Mouse (Mus musculus) Patski (cell line): Measurements from ENCODE around the gene Lbh. TPM values are rescaled to one million over a fixed set of nuclear protein-coding genes. Genes with fewer than 3 reads are reported as not detected.
A peak's percentile ranks its signal among the peaks of the same experiment; 100 is the strongest.

Experiments
- ATAC-seq: fragments of 100-300 bp; one replicate; pipeline ENCODE4 v1.8.0; 2021
- CTCF ChIA-PET: fragments of 350-600 bp; sonication (Branson Sonifier 250); formaldehyde crosslinking; loops from one replicate; lab custom pipeline; 2022; ENCODE audit warnings: inconsistent platforms; lab: Charles Lee
- POLR2A ChIA-PET: fragments of 350-600 bp; sonication (Branson Sonifier 250); formaldehyde crosslinking; loops from one replicate; lab custom pipeline; 2022; ENCODE audit warnings: antibody characterized with exemption, inconsistent platforms; lab: Charles Lee
- DNase-seq: peaks from one replicate; pipeline ENCODE4 v3.0.0-alpha.2; 2011; ENCODE audit warnings: low read depth, low spot score
- H3K27me3 ChIP-seq: fragments of 371-371 bp; one replicate; pipeline ENCODE4 v1.5.1; 2021
- CTCF ChIP-seq: fragments of 100-300 bp; IDR thresholded peaks from one replicate; pipeline ENCODE4 v1.5.1; 2021
- in situ Hi-C: fragments of 300-500 bp; cut with MboI; formaldehyde crosslinking; loops from 3 replicates; pipeline ENCODE4 v1.11.1; 2018; ENCODE audit warnings: low pct_unique_long_range_greater_than_20kb, mixed read lengths
- polyA plus RNA-seq: library from polyadenylated mRNA; unstranded; gene quantifications from one replicate; pipeline ENCODE4 v1.2.3, GENCODE M21; 2021

Lbh gene
- 72.5 TPM for polyA plus RNA-seq

GRCm38 (mm10) chr17:72918053-72918452 is at the start of gene Lbh:
Lbh (plus strand) TSS chr17:72918305.
- in situ Hi-C loops = no loop called here
- CTCF ChIA-PET = interaction anchor here (1.0 to 2.5 kb wide), 3 partner anchors 19 to 104 kb away, joined by 4 to 8 read pairs (median 4); no protein-coding TSS in a partner anchor
- DNase-seq = peak; percentile 66

GRCm38 (mm10) chr17:72878979-72879378 is 39.1 kb upstream of the Lbh start:
- ChIA-PET POLR2A (no interaction called here), CTCF (no interaction called here)
- in situ Hi-C loops = loop anchor here (10.0 kb wide), 1 partner anchor 866 kb away; no protein-coding TSS in a partner anchor
- H3K27me3 ChIP-seq = peaks cover 6% of the 10 kb centered on the region
- TF ChIP-seq CTCF = no peak
- ATAC-seq (no peak), DNase-seq (no peak)

More at GRCm38 (mm10) chr17:72918053-72918452, at the start of gene Lbh:
- TF ChIP-seq CTCF = no peak
- peak; percentile 87 for ATAC-seq
- POLR2A ChIA-PET = interaction anchor here (0.8 to 2.1 kb wide), 4 partner anchors 29 to 178 kb away, joined by 3 to 7 read pairs (median 5); no protein-coding TSS in a partner anchor
- H3K27me3 ChIP-seq = no peaks in the 10 kb centered on the region

DNA sequence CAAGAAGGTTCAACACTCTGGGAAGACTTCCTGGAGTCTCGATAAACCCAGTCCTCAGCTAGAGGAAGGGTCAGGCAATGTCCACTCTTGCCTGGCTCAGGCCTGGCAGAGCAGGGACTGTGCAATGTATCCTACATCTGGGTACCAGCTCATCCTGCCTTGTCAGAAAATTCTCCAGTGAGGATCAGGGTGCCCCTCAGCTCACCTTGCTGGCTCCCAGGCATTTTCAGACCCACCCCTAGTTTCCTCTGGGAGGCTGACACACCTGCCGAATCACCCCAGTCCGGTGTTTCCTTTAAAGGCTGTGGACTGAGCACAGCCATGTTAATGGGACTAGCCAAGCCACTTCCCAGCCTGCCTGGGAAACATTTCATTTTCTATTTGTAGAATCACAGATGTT is 37.9 kb upstream of the Lbh start:
- ATAC-seq (no peak), DNase-seq (no peak)
- peaks cover 6% of the 10 kb centered on the region for H3K27me3 ChIP-seq
- in situ Hi-C loops = no loop called here
- no peak for TF ChIP-seq CTCF
- POLR2A ChIA-PET = no interaction called here
- CTCF ChIA-PET = no interaction called here

DNA sequence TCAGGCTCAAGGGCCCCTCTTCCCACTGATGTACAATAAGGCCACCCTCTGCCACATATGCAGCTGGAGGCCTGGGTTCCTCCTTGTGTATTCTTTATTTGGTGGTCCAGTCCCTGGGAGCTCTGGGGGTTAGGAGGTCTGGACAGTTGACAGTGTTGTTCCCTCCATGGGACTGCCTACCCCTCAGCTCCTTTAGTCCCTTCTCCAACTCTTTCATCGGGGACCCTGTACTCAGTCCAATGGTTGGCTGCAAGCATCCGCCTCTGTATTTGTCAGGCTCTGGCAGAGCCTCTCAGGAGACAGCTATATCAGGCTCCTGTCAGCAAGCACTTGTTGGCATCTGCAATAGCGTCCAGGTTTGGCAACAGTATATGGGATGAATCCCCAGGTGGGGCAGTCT is 37.1 kb upstream of the Lbh start:
- in situ Hi-C loops = no loop called here
- ATAC-seq (no peak), DNase-seq (no peak)
- CTCF ChIA-PET = no interaction called here
- POLR2A ChIA-PET = no interaction called here
- H3K27me3 ChIP-seq = peaks cover 8% of the 10 kb centered on the region
- no peak for TF ChIP-seq CTCF

GRCm38 (mm10) chr17:72881804-72882203 is 36.3 kb upstream of the Lbh start:
- ATAC-seq = no peak
- H3K27me3 ChIP-seq = peaks cover 8% of the 10 kb centered on the region
- DNase-seq = no peak
- TF ChIP-seq CTCF = no peak
- in situ Hi-C loops = no loop called here
- CTCF ChIA-PET = interaction anchor here (0.9 kb wide), 1 partner anchor 21 kb away, joined by 3 read pairs; no protein-coding TSS in a partner anchor
- POLR2A ChIA-PET = no interaction called here

DNA sequence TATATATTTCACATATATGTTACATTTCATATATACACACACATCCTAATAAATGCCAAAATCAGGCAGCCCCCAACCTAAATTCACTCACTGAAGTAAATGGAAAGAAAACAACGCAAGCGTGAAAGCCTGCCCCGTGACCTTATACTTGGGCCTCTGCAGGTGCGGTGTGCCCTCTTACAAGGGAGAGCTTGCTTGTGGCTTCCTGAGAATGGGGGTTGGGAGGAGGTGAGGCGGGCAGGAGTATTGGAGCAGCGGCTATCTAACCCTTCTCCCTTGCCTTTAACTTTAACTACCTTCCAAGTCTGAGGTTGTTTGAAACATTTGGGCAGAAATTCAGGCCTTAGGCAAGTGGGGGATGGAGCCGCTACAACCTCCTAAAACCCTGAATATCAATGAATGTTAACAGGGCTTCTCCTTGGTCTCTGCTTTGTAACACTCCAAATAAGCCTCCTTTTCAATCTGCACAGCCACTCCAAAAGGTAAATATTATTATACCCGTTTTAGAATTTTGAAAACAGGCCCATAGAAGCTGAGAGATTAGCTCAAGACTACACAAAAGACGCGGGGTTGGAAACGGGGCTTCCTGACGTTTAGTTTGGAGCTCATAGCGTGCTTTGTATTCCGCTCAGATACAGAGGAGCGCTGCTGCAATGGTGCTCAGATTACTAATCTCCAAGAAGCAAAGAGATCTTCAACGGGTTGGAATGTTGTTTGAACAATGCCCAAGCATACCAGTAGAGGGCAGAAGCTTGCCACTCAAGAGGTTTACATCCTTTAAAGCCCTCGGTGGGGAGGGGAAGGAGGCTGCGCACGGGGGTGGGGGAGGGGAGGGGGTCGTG is 28.3 kb upstream of the Lbh start:
- DNase-seq (peak; percentile 13), ATAC-seq (peak; percentile 21)
- H3K27me3 ChIP-seq = peaks cover 2% of the 10 kb centered on the region
- TF ChIP-seq CTCF = peak; percentile 76
- ChIA-PET CTCF (interaction anchor here (0.6 to 1.5 kb wide), 5 partner anchors 18 to 370 kb away, joined by 3 read pairs; no protein-coding TSS in a partner anchor), POLR2A (no interaction called here)
- in situ Hi-C loops = loop anchor here (5.0 kb wide), 1 partner anchor 308 kb away; no protein-coding TSS in a partner anchor

- in situ Hi-C loops = loop anchor here (5.0 kb wide), 1 partner anchor 307 kb away; no protein-coding TSS in a partner anchor
- TF ChIP-seq CTCF = no peak
- no peak for DNase-seq
- CTCF ChIA-PET = interaction anchor here (1.0 to 1.5 kb wide), 2 partner anchors 89 to 118 kb away, joined by 3 read pairs; no protein-coding TSS in a partner anchor
- ATAC-seq = no peak
- H3K27me3 ChIP-seq = peaks cover 2% of the 10 kb centered on the region
- POLR2A ChIA-PET = no interaction called here
Measured at GRCm38 (mm10) chr17:72890398-72890898, 27.7 kb upstream of the Lbh start.

DNA sequence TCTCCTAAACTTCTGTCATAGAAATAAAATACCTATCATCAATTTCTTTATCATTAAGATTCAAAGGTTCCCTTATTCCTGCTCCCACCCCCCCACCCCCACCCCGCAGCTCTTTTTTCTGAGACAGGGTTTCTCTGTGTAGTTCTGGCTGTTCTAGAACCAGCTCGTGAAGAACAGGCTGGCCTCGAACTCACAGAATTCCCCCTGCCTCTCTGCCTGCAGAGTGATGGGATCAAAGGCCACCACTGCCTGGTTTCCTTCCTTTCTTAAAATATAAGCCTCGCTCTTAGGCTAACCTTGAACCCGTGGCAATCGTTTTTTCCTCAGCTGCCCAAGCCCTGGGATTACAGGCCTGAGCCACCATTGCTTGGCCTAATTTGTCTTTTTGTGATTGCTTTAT is 26.5 kb upstream of the Lbh start:
- CTCF ChIA-PET = interaction anchor here (1.0 kb wide), 2 partner anchors 117 to 159 kb away, joined by 3 read pairs; no protein-coding TSS in a partner anchor
- in situ Hi-C loops = loop anchor here (5.0 kb wide), 1 partner anchor 306 kb away; no protein-coding TSS in a partner anchor
- DNase-seq = no peak
- ATAC-seq = no peak
- H3K27me3 ChIP-seq = no peaks in the 10 kb centered on the region
- TF ChIP-seq CTCF = no peak
- POLR2A ChIA-PET = interaction anchor here (0.6 kb wide), 1 partner anchor 57 kb away, joined by 3 read pairs; no protein-coding TSS in a partner anchor

DNA sequence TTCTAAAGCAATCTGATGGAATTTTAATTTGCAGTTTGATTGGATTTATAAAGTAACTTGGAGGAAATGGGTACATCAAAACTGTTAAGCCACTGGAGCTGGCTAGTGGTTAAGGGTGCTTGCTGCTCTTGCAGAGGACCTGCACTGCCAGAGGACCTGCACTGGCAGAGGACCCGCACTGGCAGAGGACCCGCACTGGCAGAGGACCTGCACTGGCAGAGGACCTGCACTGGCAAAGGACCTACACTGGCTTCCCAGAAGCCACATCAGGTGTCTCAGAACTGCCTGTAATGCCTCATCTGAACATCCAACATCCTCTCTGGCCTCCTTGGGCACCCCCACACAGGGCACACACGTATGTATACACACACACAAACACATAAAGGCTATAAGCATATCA is 22.6 kb upstream of the Lbh start:
- ATAC-seq (no peak), DNase-seq (no peak)
- no peak for TF ChIP-seq CTCF
- no peaks in the 10 kb centered on the region for H3K27me3 ChIP-seq
- POLR2A ChIA-PET = no interaction called here
- in situ Hi-C loops = no loop called here
- CTCF ChIA-PET = no interaction called here

GRCm38 (mm10) chr17:72897076-72897475 is 21.0 kb upstream of the Lbh start:
- ChIA-PET CTCF (no interaction called here), POLR2A (no interaction called here)
- no peaks in the 10 kb centered on the region for H3K27me3 ChIP-seq
- in situ Hi-C loops = no loop called here
- TF ChIP-seq CTCF = no peak
- ATAC-seq = no peak
- no peak for DNase-seq
